Mouse (Mus musculus): ENCODE results near the gene Zfp383.
"Not testable (repeated sequence)": the region's sequence is repeated elsewhere in the genome, so short reads cannot be mapped to it uniquely, and the experiment has no call there.

The Zfp383 gene

GRCm38 (mm10) chr7:29941027-29941426 lies 33.0 kb downstream of the Zfp383 start:
- no peak for DNase-seq (ENCODE audit: low spot score)

- no peak for DNase-seq (ENCODE audit: low spot score)
Observed at GRCm38 (mm10) chr7:29942740-29943139, 34.7 kb downstream of the Zfp383 start.

- no peak for DNase-seq (ENCODE audit: low spot score)
Observed at GRCm38 (mm10) chr7:29943720-29944119, 35.7 kb downstream of the Zfp383 start.

GRCm38 (mm10) chr7:29944201-29944600 lies 36.2 kb downstream of the Zfp383 start:
- no peak for DNase-seq (ENCODE audit: low spot score)

DNA sequence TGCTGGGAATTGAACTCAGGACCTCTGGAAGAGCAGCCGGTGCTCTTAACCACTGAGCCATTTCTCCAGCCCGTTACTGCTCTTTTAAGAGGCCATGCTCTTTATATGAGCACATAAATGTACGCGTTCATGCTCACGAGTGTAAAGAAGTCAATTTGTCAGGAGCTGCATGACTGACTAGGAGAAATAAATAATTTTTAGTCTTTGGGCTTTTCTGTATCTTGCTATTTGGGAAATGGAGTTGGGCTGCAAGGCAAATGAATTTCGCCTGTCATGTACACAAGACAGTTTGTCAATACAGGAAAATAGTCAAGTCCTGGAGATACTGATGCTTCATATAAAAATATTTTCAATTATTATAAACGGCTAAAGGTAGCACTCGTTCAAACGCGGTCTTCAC lies 45.1 kb downstream of the Zfp383 start:
- DNase-seq (ENCODE audit: low spot score), result no peak

GRCm38 (mm10) chr7:29953513-29954401 lies 45.7 kb downstream of the Zfp383 start, which contains the start of gene Zfp74:
Gene Zfp74, minus strand, starts transcription at chr7:29954089.
- DNase-seq (ENCODE audit: low spot score), result peak; percentile 69

GRCm38 (mm10) chr7:29954731-29955130 lies 46.7 kb downstream of the Zfp383 start:
- DNase-seq (ENCODE audit: low spot score), result peak; percentile 28

DNA sequence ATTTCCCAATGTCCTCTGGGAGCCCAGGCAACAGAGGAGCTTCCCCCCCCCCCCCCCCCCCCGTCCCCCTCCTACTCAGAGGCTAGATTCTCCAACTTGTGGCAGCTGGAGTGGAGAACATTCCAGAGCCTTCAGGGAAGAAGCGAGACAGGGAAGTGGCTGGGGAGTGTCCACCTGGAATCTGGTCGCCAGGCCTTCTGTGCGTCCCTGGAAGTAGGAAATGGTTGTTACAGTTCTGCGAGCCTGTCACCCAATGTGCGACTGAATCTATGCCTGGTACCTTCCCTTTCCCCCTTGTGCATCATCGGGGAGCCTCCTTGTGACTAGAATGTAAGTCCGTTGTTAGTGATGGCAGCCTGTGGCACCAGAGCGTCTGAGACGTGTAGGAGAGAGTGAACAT lies 48.2 kb downstream of the Zfp383 start:
- no peak for DNase-seq (ENCODE audit: low spot score)

GRCm38 (mm10) chr7:29958125-29958724 lies 50.2 kb downstream of the Zfp383 start:
- DNase-seq (ENCODE audit: low spot score), result no peak

- DNase-seq (ENCODE audit: low spot score), result no peak
Observed at GRCm38 (mm10) chr7:29959004-29959403, 51.0 kb downstream of the Zfp383 start.

GRCm38 (mm10) chr7:29965115-29965810 lies 57.2 kb downstream of the Zfp383 start:
- DNase-seq (ENCODE audit: low spot score), result not testable (repeated sequence)
